Mouse (Mus musculus) CH12.LX (cell line): ENCODE results near the gene Pan3.

Source experiments
- E2F4 ChIP-seq: IDR thresholded peaks from 2 replicates; pipeline ENCODE4 v1.6.1; 2011; ENCODE audit warnings: low read depth, low read length, improper control_type of control experiment; ENCODE audit not compliant: insufficient replicate concordance
- EP300 ChIP-seq: IDR thresholded peaks from 2 replicates; pipeline ENCODE4 v1.6.1; 2011; ENCODE audit warnings: low read length, improper control_type of control experiment
- HCFC1 ChIP-seq: IDR thresholded peaks from 2 replicates; pipeline ENCODE4 v1.6.1; 2012; ENCODE audit warnings: low read depth, mild to moderate bottlenecking, inconsistent platforms, low read length, improper control_type of control experiment
- ZNF384 ChIP-seq: IDR thresholded peaks from 2 replicates; pipeline ENCODE4 v1.6.1; 2012; ENCODE audit warnings: low read depth, low read length, improper control_type of control experiment, inconsistent platforms

GRCm38 (mm10) chr5:147490907-147491306 lies 60.9 kb downstream of the Pan3 start:
- no peak for TF ChIP-seq EP300
- no peak for TF ChIP-seq HCFC1
- no peak for TF ChIP-seq E2F4
- no peak for TF ChIP-seq ZNF384
